Mouse (Mus musculus) midbrain, postnatal 0 days (tissue): ENCODE results near the gene Morn2. TPM values are rescaled to one million over a fixed set of nuclear protein-coding genes. Genes with fewer than 3 reads are reported as not detected.

ENCODE experiments used
- ATAC-seq: fragments of 200-750 bp; cut with Nextera tagmentation; 2 replicates; pipeline ENCODE4 v1.8.0; 2017; ENCODE audit warnings: moderate number of reproducible peaks, mild to moderate bottlenecking, moderate TSS enrichment, moderate library complexity; ENCODE audit not compliant: low FRiP score
- DNase-seq: peaks from one replicate; pipeline ENCODE4 v3.0.0-alpha.2; 2015; ENCODE audit warnings: low spot score
- H3K27ac ChIP-seq: fragments of 300-500 bp; sonication (generic); 2 replicates; pipeline ENCODE4 v1.5.1; 2014; ENCODE audit warnings: low read depth, mild to moderate bottlenecking, low read length, mixed read lengths
- H3K27me3 ChIP-seq: fragments of 300-500 bp; sonication (generic); 2 replicates; pipeline ENCODE4 v1.6.1; 2014; ENCODE audit warnings: low read length, control low read depth, mixed read lengths; ENCODE audit not compliant: insufficient read depth
- H3K36me3 ChIP-seq: fragments of 300-500 bp; sonication (generic); 2 replicates; pipeline ENCODE4 v1.6.1; 2014; ENCODE audit warnings: low read length, control low read depth, mixed read lengths; ENCODE audit not compliant: insufficient read depth
- H3K4me1 ChIP-seq: fragments of 300-500 bp; sonication (generic); 2 replicates; pipeline ENCODE4 v1.6.1; 2014; ENCODE audit warnings: mild to moderate bottlenecking, control low read depth, antibody characterized with exemption, low read length, mixed read lengths; ENCODE audit not compliant: insufficient read depth
- H3K4me2 ChIP-seq: fragments of 300-500 bp; sonication (generic); 2 replicates; pipeline ENCODE4 v1.6.1; 2014; ENCODE audit warnings: low read depth, mild to moderate bottlenecking, low read length, mixed read lengths; ENCODE audit not compliant: poor library complexity, severe bottlenecking
- H3K4me3 ChIP-seq: fragments of 300-500 bp; sonication (generic); 2 replicates; pipeline ENCODE4 v1.5.1; 2014; ENCODE audit warnings: low read depth, mild to moderate bottlenecking, low read length, moderate library complexity
- H3K9ac ChIP-seq: fragments of 300-500 bp; sonication (generic); replicated peaks from 2 replicates; pipeline ENCODE4 v1.6.1; 2014; ENCODE audit warnings: mild to moderate bottlenecking, low read length, moderate library complexity, mixed read lengths; ENCODE audit not compliant: poor library complexity, severe bottlenecking
- H3K9me3 ChIP-seq: fragments of 300-500 bp; sonication (generic); 2 replicates; pipeline ENCODE4 v1.6.1; 2016; ENCODE audit warnings: low read length, control low read depth
- CTCF ChIP-seq: IDR thresholded peaks from 2 replicates; pipeline ENCODE4 v1.5.1; 2016; ENCODE audit warnings: antibody characterized with exemption, mild to moderate bottlenecking
- WGBS: fragments of 180-500 bp; shearing (Covaris S2); extraction: QIAGEN DNeasy Blood & Tissue Kit; methylation state at CpG from one replicate; pipeline ENCODE4 v1.1.7; 2014; 5-methylcytosine and 5-hydroxymethylcytosine counted together
- polyA plus RNA-seq: library from polyadenylated mRNA; unstranded; fragments of >200 nt; fragmentation: Nextera tagmentation; extraction: Ambion mirVana; gene quantifications from 2 replicates; pipeline ENCODE4 v1.2.1, GENCODE M21; 2015
- total RNA-seq: library from RNA; depleted of rRNA; stranded (reverse); fragments of >200 nt; gene quantifications from 2 replicates; pipeline ENCODE4 v1.2.3, GENCODE M21; 2014

Morn2 gene
- total and polyA plus RNA-seq, 2 experiments from 2014 or later = 14.8 to 50.0 TPM

- H3K4me2 ChIP-seq = peak overlapping the region; percentile 62; the same call in 1 of the 2 replicates
- no peak overlapping the region for H3K9ac ChIP-seq
- WGBS = 85% methylated on average over 6 of the region's 6 CpGs
- no peaks in the 10 kb centered on the region for H3K9me3 ChIP-seq
- ATAC-seq (no peak), DNase-seq (no peak)
- H3K27me3 ChIP-seq = no peaks in the 10 kb centered on the region
- TF ChIP-seq CTCF = no peak
- H3K4me1 ChIP-seq = no peaks in the 10 kb centered on the region; the same call in 1 of the 2 replicates
- no peak overlapping the region for H3K27ac ChIP-seq
- H3K4me3 ChIP-seq = no peak overlapping the region
- no peaks in the 10 kb centered on the region for H3K36me3 ChIP-seq
Observed at GRCm38 (mm10) chr17:80288012-80288411, 2.0 kb upstream of the Morn2 start.

GRCm38 (mm10) chr17:80289280-80290073, 526 bp upstream of the Morn2 start:
- Histone ChIP-seq H3K9me3 (no peaks in the 10 kb centered on the region), H3K27ac (peak overlapping the region; percentile 94), H3K27me3 (no peaks in the 10 kb centered on the region), H3K4me3 (peak overlapping the region; percentile 92), H3K4me2 (peak overlapping the region; percentile 62), H3K9ac (peak overlapping the region; percentile 95), H3K36me3 (no peaks in the 10 kb centered on the region), H3K4me1 (no peaks in the 10 kb centered on the region; the same call in 1 of the 2 replicates)
- under 1% methylated on average over 28 of the region's 30 CpGs for WGBS
- DNase-seq (peak; percentile 8), ATAC-seq (no peak; the same call in 1 of the 2 replicates)
- no peak for TF ChIP-seq CTCF

- TF ChIP-seq CTCF = peak; percentile 89
Observed at GRCm38 (mm10) chr17:80291148-80291547, 1.1 kb downstream of the Morn2 start.

GRCm38 (mm10) chr17:80295258-80295657, 5.3 kb downstream of the Morn2 start:
- ATAC-seq = no peak
- Histone ChIP-seq H3K36me3 (no peaks in the 10 kb centered on the region), H3K4me2 (no peak overlapping the region), H3K27me3 (no peaks in the 10 kb centered on the region), H3K27ac (no peak overlapping the region), H3K4me1 (no peaks in the 10 kb centered on the region), H3K4me3 (no peak overlapping the region), H3K9ac (no peak overlapping the region), H3K9me3 (no peaks in the 10 kb centered on the region)
- WGBS = 92% methylated on average over 5 of the region's 5 CpGs
- no peak for TF ChIP-seq CTCF
- DNase-seq = no peak

More at GRCm38 (mm10) chr17:80291148-80291547, 1.1 kb downstream of the Morn2 start:
- Histone ChIP-seq H3K27ac (no peak overlapping the region), H3K4me3 (no peak overlapping the region), H3K9me3 (no peaks in the 10 kb centered on the region), H3K4me2 (no peak overlapping the region), H3K36me3 (no peaks in the 10 kb centered on the region), H3K9ac (no peak overlapping the region), H3K4me1 (no peaks in the 10 kb centered on the region; the same call in 1 of the 2 replicates), H3K27me3 (no peaks in the 10 kb centered on the region)
- WGBS = 21% methylated on average over 2 of the region's 2 CpGs
- DNase-seq (peak; percentile 83), ATAC-seq (no peak)

GRCm38 (mm10) chr17:80298844-80299243, 8.8 kb downstream of the Morn2 start:
- H3K27me3 ChIP-seq = no peaks in the 10 kb centered on the region
- H3K4me1 ChIP-seq = no peaks in the 10 kb centered on the region
- H3K27ac ChIP-seq = no peak overlapping the region
- H3K36me3 ChIP-seq = no peaks in the 10 kb centered on the region
- DNase-seq (no peak), ATAC-seq (no peak)
- 93% methylated on average over 5 of the region's 5 CpGs for WGBS
- no peaks in the 10 kb centered on the region for H3K9me3 ChIP-seq
- no peak overlapping the region for H3K4me2 ChIP-seq
- H3K9ac ChIP-seq = no peak overlapping the region
- H3K4me3 ChIP-seq = no peak overlapping the region
- no peak for TF ChIP-seq CTCF

GRCm38 (mm10) chr17:80307251-80307650, 17.2 kb downstream of the Morn2 start, which contains the start of gene Arhgef33:
TSS of gene Arhgef33 (plus strand) at chr17:80307407.
- 73% methylated on average over 1 of the region's 1 CpGs for WGBS
- DNase-seq = no peak
- Histone ChIP-seq H3K36me3 (no peaks in the 10 kb centered on the region), H3K27me3 (no peaks in the 10 kb centered on the region), H3K4me1 (no peaks in the 10 kb centered on the region), H3K9me3 (no peaks in the 10 kb centered on the region), H3K9ac (no peak within 1 kb of the TSS), H3K4me3 (no peak within 1 kb of the TSS), H3K4me2 (no peak within 1 kb of the TSS), H3K27ac (no peak within 1 kb of the TSS)
- ATAC-seq = no peak
- no peak for TF ChIP-seq CTCF
